Mouse (Mus musculus): ENCODE data around the gene Cc2d2a. TPM values are rescaled to one million over a fixed set of nuclear protein-coding genes. Genes with fewer than 3 reads are reported as not detected.

The Cc2d2a gene
- total and polyA plus RNA-seq, 3 experiments = not detected

DNA sequence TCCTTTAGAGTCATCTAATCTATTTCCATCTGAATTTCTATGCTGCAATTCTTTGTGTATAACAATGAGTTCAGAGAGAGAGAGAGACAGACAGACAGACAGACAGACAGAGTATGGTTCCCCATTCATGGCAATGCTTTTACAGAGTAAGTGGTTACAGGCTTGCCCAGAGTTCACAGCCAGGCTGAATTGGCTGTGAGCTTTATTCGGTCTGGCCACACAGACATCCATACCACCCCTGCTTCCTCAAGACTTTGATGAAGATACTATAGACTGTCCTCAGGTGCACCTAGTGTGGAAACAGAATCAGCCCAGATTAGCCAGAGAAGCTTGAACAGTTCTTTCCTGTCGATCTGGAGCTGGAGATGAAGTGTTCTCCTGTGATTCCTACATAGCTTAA is 10.9 kb downstream of the Cc2d2a start:
- Histone ChIP-seq H3K9me3 (replicated peaks; ENCODE audit: insufficient read depth, low read length) (no peaks in the 10 kb centered on the region), H3K4me1 (ENCODE audit: control insufficient read depth in 1 of 2, insufficient read depth in 2 of 2, low read length in 2 of 2) (no peaks in the 10 kb centered on the region), H3K9ac (ENCODE audit: control insufficient read depth, low read depth, low read length, poor library complexity, severe bottlenecking) (no peak overlapping the region), H3K27me3 (ENCODE audit: control insufficient read depth in 1 of 2, insufficient read depth in 2 of 2, low read length in 2 of 2) (peaks cover 0 to 2% of the 10 kb centered on the region in 2 experiments; a peak in 1 of 4 replicates), H3K27ac (ENCODE audit: control insufficient read depth, low read depth, low read length) (no peak overlapping the region), H3K36me3 (ENCODE audit: control insufficient read depth in 1 of 2, insufficient read depth in 2 of 2, low read length in 2 of 2) (no peaks in the 10 kb centered on the region), H3K79me2 (ENCODE audit: control insufficient read depth, insufficient read depth, low read length, poor library complexity) (no peaks in the 10 kb centered on the region), H3K4me3 (ENCODE audit: control insufficient read depth in 1 of 2, insufficient read depth in 1 of 2, low read depth in 2 of 2, low read length in 2 of 2) (no peak overlapping the region)
- DNase-seq (ENCODE audit: low read depth, low spot score) = no peak
- TF ChIP-seq CTCF (IDR thresholded peaks at IDR 0.05 in 2 of 3, conservative IDR thresholded peaks at IDR 0.05 in 1 of 3; ENCODE audit: control insufficient read depth in 1 of 3, insufficient read depth in 1 of 3, low read depth in 2 of 3, low read length in 3 of 3, poor library complexity in 1 of 3, severe bottlenecking in 1 of 3) (no peak), TCF12 (IDR thresholded peaks at IDR 0.05; ENCODE audit: low read depth, low read length) (no peak), KAT2A (conservative IDR thresholded peaks at IDR 0.05; ENCODE audit: low read depth, low read length) (no peak), ZNF384 (IDR thresholded peaks at IDR 0.05; ENCODE audit: low read depth, low read length) (no peak), SMC3 (IDR thresholded peaks at IDR 0.05; ENCODE audit: low read depth, low read length) (no peak), TBP (IDR thresholded peaks at IDR 0.05; ENCODE audit: low read depth, low read length) (no peak), USF1 (IDR thresholded peaks at IDR 0.05; ENCODE audit: low read depth, low read length) (no peak), MYC (IDR thresholded peaks at IDR 0.05; ENCODE audit: low read depth, low read length) (no peak), CHD2 (IDR thresholded peaks at IDR 0.05; ENCODE audit: low read length) (no peak), MXI1 (IDR thresholded peaks at IDR 0.05; ENCODE audit: low read depth, low read length) (no peak), ZC3H11A (IDR thresholded peaks at IDR 0.05; ENCODE audit: low read depth, low read length) (no peak), EP300 (IDR thresholded peaks at IDR 0.05; ENCODE audit: low read depth in 1 of 2, low read length in 2 of 2) (no peak), JUND (IDR thresholded peaks at IDR 0.05; ENCODE audit: low read depth, low read length) (no peak)

DNA sequence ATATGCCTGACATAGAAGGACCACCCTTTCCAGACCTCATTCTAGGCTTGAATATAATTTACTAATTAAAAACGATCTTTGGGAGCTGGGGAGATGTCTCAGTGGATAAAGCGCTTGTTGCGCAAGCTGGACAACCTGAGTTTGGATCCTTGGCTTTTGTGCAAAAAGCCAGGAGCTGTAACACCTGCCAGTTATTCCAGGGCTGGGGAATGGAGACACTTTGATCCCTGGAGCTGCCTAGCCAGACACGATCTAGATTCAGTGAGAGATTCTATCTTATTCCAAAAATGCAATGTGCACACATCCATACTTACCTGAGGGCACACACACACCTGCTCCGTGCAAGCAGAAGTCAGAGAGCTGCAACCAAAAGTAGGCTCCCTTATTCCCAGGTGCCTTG is 23.3 kb downstream of the Cc2d2a start:
- DNase-seq (ENCODE audit: low read depth, low spot score) = no peak
- Histone ChIP-seq H3K27ac (ENCODE audit: control insufficient read depth, low read depth, low read length) (no peak overlapping the region), H3K4me1 (ENCODE audit: control insufficient read depth in 1 of 2, insufficient read depth in 2 of 2, low read length in 2 of 2) (no peaks in the 10 kb centered on the region), H3K27me3 (ENCODE audit: control insufficient read depth in 1 of 2, insufficient read depth in 2 of 2, low read length in 2 of 2) (no peaks in the 10 kb centered on the region), H3K79me2 (ENCODE audit: control insufficient read depth, insufficient read depth, low read length, poor library complexity) (no peaks in the 10 kb centered on the region), H3K36me3 (ENCODE audit: control insufficient read depth in 1 of 2, insufficient read depth in 2 of 2, low read length in 2 of 2) (no peaks in the 10 kb centered on the region), H3K9me3 (replicated peaks; ENCODE audit: insufficient read depth, low read length) (no peaks in the 10 kb centered on the region), H3K4me3 (ENCODE audit: control insufficient read depth in 1 of 2, insufficient read depth in 1 of 2, low read depth in 2 of 2, low read length in 2 of 2) (no peak overlapping the region), H3K9ac (ENCODE audit: control insufficient read depth, low read depth, low read length, poor library complexity, severe bottlenecking) (no peak overlapping the region)
- TF ChIP-seq USF2 (IDR thresholded peaks at IDR 0.05; ENCODE audit: borderline replicate concordance in 1 of 2, insufficient read depth in 1 of 2, low read depth in 1 of 2, low read length in 2 of 2) (no peak), BHLHE40 (IDR thresholded peaks at IDR 0.05; ENCODE audit: borderline replicate concordance, low read depth, low read length) (no peak), ETS1 (IDR thresholded peaks at IDR 0.05; ENCODE audit: low read depth, low read length) (no peak), MAX (IDR thresholded peaks at IDR 0.05; ENCODE audit: low read length) (no peak), TBP (IDR thresholded peaks at IDR 0.05; ENCODE audit: low read depth, low read length) (no peak), MYC (IDR thresholded peaks at IDR 0.05; ENCODE audit: low read depth, low read length) (no peak), TCF12 (IDR thresholded peaks at IDR 0.05; ENCODE audit: low read depth, low read length) (no peak), KAT2A (conservative IDR thresholded peaks at IDR 0.05; ENCODE audit: low read depth, low read length) (no peak), SIN3A (IDR thresholded peaks at IDR 0.05; ENCODE audit: low read length) (no peak), UBTF (IDR thresholded peaks at IDR 0.05; ENCODE audit: borderline replicate concordance, insufficient read depth, low read depth, low read length) (no peak), ELF1 (IDR thresholded peaks at IDR 0.05; ENCODE audit: low read depth, low read length) (no peak), CTCF (IDR thresholded peaks at IDR 0.05 in 2 of 3, conservative IDR thresholded peaks at IDR 0.05 in 1 of 3; ENCODE audit: control insufficient read depth in 1 of 3, insufficient read depth in 1 of 3, low read depth in 2 of 3, low read length in 3 of 3, poor library complexity in 1 of 3, severe bottlenecking in 1 of 3) (no peak), MYB (IDR thresholded peaks at IDR 0.05; ENCODE audit: low read depth, low read length) (no peak), POLR2AphosphoS5 (IDR thresholded peaks at IDR 0.05; ENCODE audit: borderline replicate concordance, low read depth, low read length) (no peak), MAZ (IDR thresholded peaks at IDR 0.05; ENCODE audit: low read depth, low read length) (no peak), JUND (IDR thresholded peaks at IDR 0.05; ENCODE audit: low read depth, low read length) (no peak), MXI1 (IDR thresholded peaks at IDR 0.05; ENCODE audit: low read depth, low read length) (no peak)
